Mouse (Mus musculus): Measurements from ENCODE around the gene Aipl1.
A peak's percentile ranks its signal among the peaks of the same experiment; 100 is the strongest.
"Not testable (repeated sequence)": the region's sequence is repeated elsewhere in the genome, so short reads cannot be mapped to it uniquely, and the experiment has no call there.

Aipl1 gene

GRCm38 (mm10) chr11:72016518-72017252, 20.6 kb downstream of the Aipl1 start:
- no peak for DNase-seq (ENCODE audit: low spot score)

- no peak for DNase-seq (ENCODE audit: low spot score)
Observed at GRCm38 (mm10) chr11:72014674-72015073, 22.6 kb downstream of the Aipl1 start.

- DNase-seq (ENCODE audit: low spot score): no peak
Observed at GRCm38 (mm10) chr11:72011955-72012354, 25.4 kb downstream of the Aipl1 start.

GRCm38 (mm10) chr11:72010940-72011722, 26.2 kb downstream of the Aipl1 start:
- DNase-seq (ENCODE audit: low spot score): peak; percentile 27

- DNase-seq (ENCODE audit: low spot score): no peak
Observed at GRCm38 (mm10) chr11:72010367-72010766, 26.9 kb downstream of the Aipl1 start.

GRCm38 (mm10) chr11:72005547-72005946, 31.8 kb downstream of the Aipl1 start:
- no peak for DNase-seq (ENCODE audit: low spot score)

- no peak for DNase-seq (ENCODE audit: low spot score)
Observed at GRCm38 (mm10) chr11:72003171-72003570, 34.1 kb downstream of the Aipl1 start.

GRCm38 (mm10) chr11:72002138-72002853, 35.0 kb downstream of the Aipl1 start:
- peak; percentile 48 for DNase-seq (ENCODE audit: low spot score)

- DNase-seq (ENCODE audit: low spot score): no peak
Observed at GRCm38 (mm10) chr11:72000194-72000593, 37.1 kb downstream of the Aipl1 start.

GRCm38 (mm10) chr11:71996805-71997204, 40.5 kb downstream of the Aipl1 start:
- DNase-seq (ENCODE audit: low spot score): no peak

- DNase-seq (ENCODE audit: low spot score): peak; percentile 78
Observed at GRCm38 (mm10) chr11:71995968-71996511, 41.3 kb downstream of the Aipl1 start.

- DNase-seq (ENCODE audit: low spot score): no peak
Observed at GRCm38 (mm10) chr11:71992438-71992837, 44.9 kb downstream of the Aipl1 start.

GRCm38 (mm10) chr11:71991541-71991940, 45.8 kb downstream of the Aipl1 start:
- DNase-seq (ENCODE audit: low spot score): peak; percentile 65

GRCm38 (mm10) chr11:71989407-71989806, 47.9 kb downstream of the Aipl1 start:
- not testable (repeated sequence) for DNase-seq (ENCODE audit: low spot score)

GRCm38 (mm10) chr11:71987159-71988150, 49.9 kb downstream of the Aipl1 start:
- DNase-seq (ENCODE audit: low spot score): no peak

GRCm38 (mm10) chr11:71985783-71986182, 51.5 kb downstream of the Aipl1 start:
- DNase-seq (ENCODE audit: low spot score): no peak

GRCm38 (mm10) chr11:71985101-71985711, 52.1 kb downstream of the Aipl1 start:
- DNase-seq (ENCODE audit: low spot score): no peak

GRCm38 (mm10) chr11:71984093-71984492, 53.2 kb downstream of the Aipl1 start:
- DNase-seq (ENCODE audit: low spot score): no peak
